Mouse (Mus musculus) kidney, embryonic 16.5 days (tissue): ENCODE results near the gene Atg5. TPM values are rescaled to one million over a fixed set of nuclear protein-coding genes. Genes with fewer than 3 reads are reported as not detected.
"Not testable (repeated sequence)": the region's sequence is repeated elsewhere in the genome, so short reads cannot be mapped to it uniquely, and the experiment has no call there.

Experiments used
- ATAC-seq: fragments of 200-750 bp; cut with Nextera tagmentation; 2 replicates; pipeline ENCODE4 v1.8.0; 2017; ENCODE audit warnings: moderate TSS enrichment; ENCODE audit not compliant: low FRiP score, low TSS enrichment
- H3K27ac ChIP-seq: fragments of 300-500 bp; sonication (generic); 2 replicates; pipeline ENCODE4 v1.5.1; 2014; ENCODE audit warnings: low read length
- H3K27me3 ChIP-seq: fragments of 300-500 bp; sonication (generic); 2 replicates; pipeline ENCODE4 v1.6.1; 2014; ENCODE audit warnings: low read length, control low read depth, mixed read lengths; ENCODE audit not compliant: insufficient read depth
- H3K36me3 ChIP-seq: fragments of 300-500 bp; sonication (generic); 2 replicates; pipeline ENCODE4 v1.6.1; 2014; ENCODE audit warnings: low read length, control low read depth, mixed read lengths; ENCODE audit not compliant: insufficient read depth
- H3K4me1 ChIP-seq: fragments of 300-500 bp; sonication (generic); 2 replicates; pipeline ENCODE4 v1.6.1; 2014; ENCODE audit warnings: low read length, control low read depth, mixed read lengths; ENCODE audit not compliant: insufficient read depth
- H3K4me2 ChIP-seq: fragments of 300-500 bp; sonication (generic); replicated peaks from 2 replicates; pipeline ENCODE4 v1.6.1; 2014; ENCODE audit warnings: low read depth, low read length
- H3K4me3 ChIP-seq: fragments of 300-500 bp; sonication (generic); 2 replicates; pipeline ENCODE4 v1.5.1; 2014; ENCODE audit warnings: mild to moderate bottlenecking, low read length
- H3K9ac ChIP-seq: fragments of 300-500 bp; sonication (generic); replicated peaks from 2 replicates; pipeline ENCODE4 v1.6.1; 2014; ENCODE audit warnings: low read length
- H3K9me3 ChIP-seq: fragments of 300-500 bp; sonication (generic); 2 replicates; pipeline ENCODE4 v1.6.1; 2016; ENCODE audit warnings: low read length, control low read depth
- WGBS: fragments of 180-500 bp; shearing (Covaris S2); extraction: QIAGEN DNeasy Blood & Tissue Kit; methylation state at CpG from one replicate; pipeline ENCODE4 v1.1.7; 2014; 5-methylcytosine and 5-hydroxymethylcytosine counted together
- polyA plus RNA-seq: library from polyadenylated mRNA; unstranded; fragments of >200 nt; fragmentation: Nextera tagmentation; extraction: Ambion mirVana; gene quantifications from 2 replicates; pipeline ENCODE4 v1.2.1, GENCODE M21; 2015

Atg5 gene
- polyA plus RNA-seq = 52.4 and 55.6 TPM in 2 replicates

DNA sequence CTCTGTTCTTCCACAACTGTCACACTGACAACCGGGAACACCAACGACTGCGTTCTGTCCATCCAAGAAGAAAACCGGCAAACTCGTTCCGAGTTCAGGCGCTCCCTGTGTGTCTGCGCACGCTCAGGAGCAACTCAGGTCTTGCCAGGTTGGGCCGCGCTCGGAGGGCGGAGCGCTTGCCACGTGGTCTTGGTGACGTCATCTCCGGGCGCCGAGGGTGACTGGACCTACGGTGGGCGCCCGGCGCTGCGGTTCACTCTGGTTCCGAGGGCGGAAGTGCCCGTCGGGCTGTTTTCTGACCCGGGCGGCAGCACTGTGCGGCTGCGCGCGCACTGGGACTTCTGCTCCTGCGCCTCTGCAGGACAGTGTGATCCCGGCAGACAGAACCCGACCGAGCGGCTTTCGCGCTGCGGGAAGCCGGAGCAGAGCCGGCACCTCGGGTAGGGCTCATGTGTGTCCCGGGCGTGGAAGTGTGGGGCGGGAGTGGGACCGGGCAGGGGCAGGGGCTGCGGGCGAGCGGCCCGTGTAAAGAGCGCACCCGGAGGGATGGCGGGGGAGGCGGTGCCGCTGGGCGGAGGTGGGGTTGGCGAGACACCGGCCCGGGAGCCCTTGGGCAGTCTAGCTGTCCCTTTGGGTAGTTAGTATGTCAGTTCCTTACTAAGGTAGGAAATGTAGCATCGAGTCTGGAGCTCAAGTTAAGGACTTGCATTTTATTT, at the start of gene Atg5:
Gene Atg5 (plus strand): TSS at position 214 of the 716 bp plus-strand sequence.
- H3K4me2 ChIP-seq = peak within 1 kb of the TSS; percentile 90
- H3K4me3 ChIP-seq = peak within 1 kb of the TSS; percentile 86
- ATAC-seq = peak; percentile 99
- H3K27ac ChIP-seq = peak within 1 kb of the TSS; percentile 95
- under 1% methylated on average over 57 of the region's 63 CpGs for WGBS
- peaks cover 19% of the 10 kb centered on the region for H3K4me1 ChIP-seq
- H3K9me3 ChIP-seq = no peaks in the 10 kb centered on the region
- H3K9ac ChIP-seq = peak within 1 kb of the TSS; percentile 89
- no peaks in the 10 kb centered on the region for H3K27me3 ChIP-seq
- no peaks in the 10 kb centered on the region for H3K36me3 ChIP-seq

DNA sequence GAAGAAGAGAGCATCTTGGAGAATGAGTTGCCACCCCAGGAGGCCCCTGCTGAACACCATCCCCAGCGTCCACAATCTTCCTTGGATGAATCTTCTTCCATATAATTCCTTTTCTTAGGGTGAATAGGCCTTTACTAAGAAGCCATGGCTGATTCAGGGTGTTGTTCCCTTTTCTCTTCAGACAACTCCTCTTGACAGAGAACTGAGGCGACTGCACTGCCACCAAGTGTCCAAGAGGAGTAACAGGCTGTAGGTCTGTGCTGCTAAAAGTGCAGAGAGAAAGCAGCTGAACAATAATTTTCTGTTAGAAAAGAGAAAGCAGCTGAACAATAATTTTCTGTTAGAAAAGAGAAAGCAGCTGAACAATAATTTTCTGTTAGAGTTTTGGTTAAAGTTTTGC, 49.1 kb upstream of the Atg5 start:
- H3K27ac ChIP-seq, H3K4me2 ChIP-seq, H3K27me3 ChIP-seq, H3K4me3 ChIP-seq, H3K4me1 ChIP-seq, H3K9me3 ChIP-seq, H3K9ac ChIP-seq, H3K36me3 ChIP-seq, ATAC-seq: not testable (repeated sequence)
- 13% methylated on average over 2 of the region's 2 CpGs for WGBS

DNA sequence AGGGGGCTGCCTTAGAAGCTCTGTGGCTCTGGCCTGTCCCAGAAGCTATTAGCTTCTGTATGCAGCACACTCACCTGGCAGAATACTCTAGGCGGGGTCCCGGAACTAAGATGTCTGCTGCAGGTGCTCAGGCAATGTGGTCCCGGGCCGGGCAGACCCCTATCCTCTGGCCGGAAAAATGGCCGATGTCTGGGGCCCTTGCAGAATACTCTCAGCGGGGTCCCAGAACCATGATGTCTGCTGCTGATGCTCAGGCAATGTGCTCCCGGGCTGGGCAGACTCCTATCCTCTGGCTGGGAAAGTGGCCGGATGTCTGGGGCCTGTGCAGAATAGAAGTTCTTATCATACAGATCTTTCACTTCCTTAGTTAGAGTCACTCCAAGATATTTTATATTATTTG, 43.8 kb upstream of the Atg5 start:
- WGBS = 91% methylated on average over 9 of the region's 9 CpGs
- Histone ChIP-seq H3K4me2 (no peak overlapping the region), H3K27ac (no peak overlapping the region), H3K9ac (no peak overlapping the region), H3K4me3 (no peak overlapping the region), H3K36me3 (no peaks in the 10 kb centered on the region), H3K9me3 (no peaks in the 10 kb centered on the region), H3K4me1 (no peaks in the 10 kb centered on the region), H3K27me3 (no peaks in the 10 kb centered on the region)
- no peak for ATAC-seq

DNA sequence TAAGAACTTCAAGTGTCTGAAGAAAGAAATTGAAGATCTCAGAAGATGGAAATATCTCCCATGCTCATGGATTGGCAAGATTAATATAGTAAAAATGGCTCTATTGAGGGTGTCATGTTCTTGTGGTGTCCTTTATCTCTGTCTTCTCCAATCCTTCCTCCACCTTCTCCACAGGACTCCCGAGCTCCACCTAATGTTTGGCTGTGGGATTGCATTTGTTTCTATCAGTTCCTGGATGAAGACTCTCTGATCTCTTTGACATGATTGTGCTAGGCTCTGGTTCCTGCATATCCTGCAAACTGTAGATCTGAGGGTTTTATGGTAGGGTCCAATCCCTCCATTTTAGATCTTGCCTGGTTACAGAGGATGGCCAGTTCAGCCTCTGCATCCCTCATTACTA, 34.8 kb upstream of the Atg5 start:
- H3K9me3 ChIP-seq, ATAC-seq, H3K4me1 ChIP-seq, H3K36me3 ChIP-seq, H3K9ac ChIP-seq, H3K4me2 ChIP-seq, H3K27ac ChIP-seq, H3K27me3 ChIP-seq, H3K4me3 ChIP-seq: not testable (repeated sequence)
- 11% methylated on average over 1 of the region's 1 CpGs for WGBS

DNA sequence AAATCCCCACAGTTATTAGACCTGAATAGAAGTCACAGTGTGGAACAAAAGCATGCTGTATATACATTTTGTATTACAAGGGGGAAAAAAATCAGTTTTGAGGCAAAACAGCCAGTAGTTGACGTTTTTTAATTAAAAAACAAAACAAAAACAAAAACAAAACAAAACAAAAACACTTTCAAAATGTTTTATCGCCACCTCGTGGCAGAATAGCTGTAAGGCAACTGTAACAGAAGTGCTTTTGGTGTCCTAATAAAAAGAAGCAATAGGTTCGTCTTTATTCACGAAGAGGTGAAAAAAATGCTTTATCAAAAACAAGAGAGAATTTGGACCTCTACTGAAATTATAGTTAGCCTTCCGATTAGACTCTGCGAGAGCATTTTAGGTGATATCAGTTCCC, 32.9 kb upstream of the Atg5 start:
- H3K9ac ChIP-seq, H3K4me1 ChIP-seq, ATAC-seq, H3K4me3 ChIP-seq, H3K27me3 ChIP-seq, H3K27ac ChIP-seq, H3K9me3 ChIP-seq, H3K4me2 ChIP-seq, H3K36me3 ChIP-seq: not testable (repeated sequence)
- 41% methylated on average over 7 of the region's 7 CpGs for WGBS

DNA sequence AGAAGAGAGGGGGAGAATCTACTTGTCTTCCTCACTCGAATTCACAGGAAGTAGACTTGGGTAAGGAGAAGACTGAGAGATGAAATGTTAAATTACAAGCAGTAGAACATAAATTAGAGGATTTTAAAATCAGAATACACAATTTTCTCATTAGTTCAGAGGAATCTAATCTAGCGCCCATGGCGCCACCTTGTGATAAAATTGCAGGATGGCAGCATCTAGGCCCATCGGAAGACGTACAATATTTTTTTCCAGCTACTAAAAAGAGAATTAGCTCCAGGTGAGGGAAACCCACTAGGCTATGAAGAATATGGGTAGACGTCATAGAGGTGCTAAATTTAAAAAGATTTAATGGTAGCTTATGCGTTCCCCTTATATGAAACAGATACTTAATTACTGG, 11.5 kb upstream of the Atg5 start:
- H3K4me1 ChIP-seq = no peaks in the 10 kb centered on the region
- no peak overlapping the region for H3K4me2 ChIP-seq
- WGBS = 46% methylated on average over 7 of the region's 7 CpGs
- H3K9me3 ChIP-seq = no peaks in the 10 kb centered on the region
- H3K27ac ChIP-seq = no peak overlapping the region
- no peak for ATAC-seq
- no peak overlapping the region for H3K9ac ChIP-seq
- H3K27me3 ChIP-seq = no peaks in the 10 kb centered on the region
- no peaks in the 10 kb centered on the region for H3K36me3 ChIP-seq
- no peak overlapping the region for H3K4me3 ChIP-seq

DNA sequence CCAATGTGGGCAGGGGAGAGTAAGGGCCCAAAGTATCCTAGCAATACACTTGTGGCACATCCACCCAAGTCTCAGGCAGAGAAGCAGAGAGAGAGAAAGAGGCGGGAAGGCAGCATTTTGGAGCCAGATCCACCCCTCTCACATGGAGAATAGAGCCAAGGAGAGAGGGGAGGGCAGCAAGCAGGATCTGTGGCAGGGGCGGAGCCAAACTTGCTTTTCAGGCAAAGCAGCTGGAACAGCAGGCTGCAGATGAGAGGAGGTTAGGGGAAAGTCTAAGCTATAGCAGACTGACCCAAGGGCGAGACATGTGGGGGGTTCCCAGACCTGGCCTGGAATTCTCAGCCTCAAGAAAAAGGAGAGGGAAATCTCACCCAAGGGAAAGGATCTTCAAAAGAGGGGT, 2.3 kb upstream of the Atg5 start:
- Histone ChIP-seq H3K36me3 (no peaks in the 10 kb centered on the region), H3K27me3 (no peaks in the 10 kb centered on the region), H3K9ac (no peak overlapping the region), H3K4me3 (no peak overlapping the region), H3K27ac (no peak overlapping the region), H3K4me1 (peaks cover 19% of the 10 kb centered on the region), H3K4me2 (no peak overlapping the region), H3K9me3 (no peaks in the 10 kb centered on the region)
- WGBS = 65% methylated on average over 3 of the region's 3 CpGs
- no peak for ATAC-seq

DNA sequence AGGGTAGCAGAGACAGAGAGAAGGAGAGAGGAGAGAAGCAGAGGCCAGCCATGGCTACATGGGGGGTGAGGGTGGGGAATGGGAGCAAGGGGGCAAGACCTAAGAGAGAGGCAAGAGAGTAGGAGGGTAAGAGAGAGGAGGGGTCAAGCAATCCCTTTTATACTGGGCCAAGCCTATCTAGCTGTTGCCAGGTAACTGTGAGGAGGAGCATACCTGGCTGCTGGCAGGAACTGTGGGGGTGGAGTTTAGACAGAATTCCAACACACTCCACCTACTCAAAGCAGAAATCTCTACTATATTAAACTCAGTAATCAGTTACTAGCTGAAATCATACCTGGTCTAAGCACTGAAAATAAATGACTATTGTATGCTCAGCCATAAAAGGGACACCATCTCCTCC, 1.6 kb upstream of the Atg5 start:
- H3K27ac ChIP-seq = no peak overlapping the region
- H3K9me3 ChIP-seq = no peaks in the 10 kb centered on the region
- H3K4me2 ChIP-seq = peak overlapping the region; percentile 90; the same call in 1 of the 2 replicates
- H3K4me1 ChIP-seq = peaks cover 19% of the 10 kb centered on the region
- ATAC-seq = no peak
- H3K9ac ChIP-seq = no peak overlapping the region
- no peaks in the 10 kb centered on the region for H3K36me3 ChIP-seq
- no peak overlapping the region for H3K4me3 ChIP-seq
- H3K27me3 ChIP-seq = no peaks in the 10 kb centered on the region

DNA sequence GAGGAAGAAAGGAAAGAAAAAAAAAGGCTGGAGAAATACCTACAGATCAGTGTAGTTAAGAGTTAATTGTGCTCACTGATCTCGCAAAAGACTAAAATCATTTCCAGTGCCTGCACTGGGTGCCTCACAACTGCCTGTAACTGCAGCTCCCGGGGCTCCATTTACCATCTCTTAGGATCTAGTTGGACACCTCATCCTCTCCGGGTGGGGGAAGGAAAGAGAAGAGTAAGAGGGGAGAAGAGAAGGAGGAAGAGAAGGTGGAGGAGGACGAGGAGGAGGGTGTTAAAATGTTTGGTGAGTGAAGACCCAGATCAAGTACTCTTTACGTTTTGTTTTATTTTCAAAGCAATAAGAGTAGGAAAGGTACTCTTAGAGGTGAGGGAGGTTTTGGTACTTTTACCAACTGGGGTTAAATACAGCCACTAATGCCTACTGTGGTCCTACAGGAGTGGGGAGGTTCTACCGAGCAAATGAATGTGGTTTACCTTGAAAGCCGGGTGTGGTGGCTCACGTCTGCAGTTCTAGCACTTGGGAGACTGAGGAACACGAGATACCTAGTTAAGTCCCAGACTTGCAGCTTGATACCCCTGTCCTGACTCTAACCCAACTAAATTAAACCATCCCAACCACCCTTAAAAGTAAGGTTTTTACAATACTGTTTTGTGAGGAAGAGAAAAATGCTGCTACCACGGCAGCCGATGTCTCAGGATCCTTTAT, 574 bp upstream of the Atg5 start:
- 4% methylated on average over 11 of the region's 11 CpGs for WGBS
- peak; percentile 21 for ATAC-seq
- Histone ChIP-seq H3K27ac (peak overlapping the region; percentile 68), H3K9me3 (no peaks in the 10 kb centered on the region), H3K4me2 (peak overlapping the region; percentile 90), H3K36me3 (no peaks in the 10 kb centered on the region), H3K9ac (peak overlapping the region; percentile 70), H3K27me3 (no peaks in the 10 kb centered on the region), H3K4me1 (peaks cover 19% of the 10 kb centered on the region), H3K4me3 (peak overlapping the region; percentile 86)

DNA sequence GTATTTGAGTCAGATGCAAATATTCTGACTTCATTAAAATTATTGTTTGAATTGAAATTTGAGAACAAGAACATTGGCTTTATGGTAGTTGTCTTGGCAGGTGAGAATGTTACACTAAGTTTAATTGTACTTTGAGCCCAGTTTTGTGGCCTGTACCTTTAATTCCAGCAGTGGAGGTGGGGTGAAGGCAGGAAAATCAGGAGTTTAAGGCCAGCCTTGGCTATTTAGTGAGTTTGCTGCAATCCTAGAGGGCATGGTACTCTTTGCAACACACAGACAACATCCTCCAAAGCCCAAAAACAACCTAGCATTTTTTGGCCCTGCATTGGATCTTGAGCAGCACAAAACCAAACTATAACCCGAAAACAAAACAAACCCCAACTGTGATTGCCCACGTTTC, 1.1 kb downstream of the Atg5 start:
- ATAC-seq = no peak
- Histone ChIP-seq H3K36me3 (no peaks in the 10 kb centered on the region), H3K4me1 (peaks cover 19% of the 10 kb centered on the region), H3K4me3 (peak overlapping the region; percentile 86), H3K27ac (no peak overlapping the region), H3K4me2 (peak overlapping the region; percentile 90), H3K9me3 (no peaks in the 10 kb centered on the region), H3K9ac (0 out of 2 replicates have a peak overlapping the region, but pooled peaks have one; percentile 22), H3K27me3 (no peaks in the 10 kb centered on the region)
- 73% methylated on average over 2 of the region's 2 CpGs for WGBS
